Mouse (Mus musculus) midbrain, embryonic 10.5 days (tissue): ENCODE results near the gene Klhl32. TPM values are rescaled to one million over a fixed set of nuclear protein-coding genes. Genes with fewer than 3 reads are reported as not detected.

Source experiments
- DNase-seq: peaks from one replicate; pipeline ENCODE4 v3.0.0-alpha.2; 2017; ENCODE audit warnings: low spot score
- H3K27ac ChIP-seq: fragments of 300-500 bp; sonication (generic); replicated peaks from 2 replicates; pipeline ENCODE4 v1.5.1; 2016; ENCODE audit warnings: mild to moderate bottlenecking
- H3K27me3 ChIP-seq: fragments of 300-500 bp; sonication (generic); 2 replicates; pipeline ENCODE4 v1.6.1; 2016; ENCODE audit warnings: low read depth, mild to moderate bottlenecking; ENCODE audit not compliant: poor library complexity, severe bottlenecking
- H3K36me3 ChIP-seq: fragments of 300-500 bp; sonication (generic); 2 replicates; pipeline ENCODE4 v1.6.1; 2016; ENCODE audit warnings: mild to moderate bottlenecking, moderate library complexity
- H3K4me1 ChIP-seq: fragments of 300-500 bp; sonication (generic); 2 replicates; pipeline ENCODE4 v1.6.1; 2016
- H3K4me3 ChIP-seq: fragments of 300-500 bp; sonication (generic); 2 replicates; pipeline ENCODE4 v1.5.1; 2016; ENCODE audit warnings: mild to moderate bottlenecking, moderate library complexity
- H3K9me3 ChIP-seq: fragments of 300-500 bp; sonication (generic); replicated peaks from 2 replicates; pipeline ENCODE4 v1.6.1; 2016; ENCODE audit warnings: mild to moderate bottlenecking
- WGBS: fragments of 180-500 bp; shearing (Covaris S2); methylation state at CpG from one replicate; pipeline ENCODE4 v1.1.7; 2016; 5-methylcytosine and 5-hydroxymethylcytosine counted together
- polyA plus RNA-seq: library from polyadenylated mRNA; unstranded; fragments of >200 nt; fragmentation: Nextera tagmentation; extraction: Ambion mirVana; gene quantifications from 2 replicates; pipeline ENCODE4 v1.2.1, GENCODE M21; 2016

Klhl32 gene
- polyA plus RNA-seq, 1 experiment from 2014 or later, result 3.8 TPM

DNA sequence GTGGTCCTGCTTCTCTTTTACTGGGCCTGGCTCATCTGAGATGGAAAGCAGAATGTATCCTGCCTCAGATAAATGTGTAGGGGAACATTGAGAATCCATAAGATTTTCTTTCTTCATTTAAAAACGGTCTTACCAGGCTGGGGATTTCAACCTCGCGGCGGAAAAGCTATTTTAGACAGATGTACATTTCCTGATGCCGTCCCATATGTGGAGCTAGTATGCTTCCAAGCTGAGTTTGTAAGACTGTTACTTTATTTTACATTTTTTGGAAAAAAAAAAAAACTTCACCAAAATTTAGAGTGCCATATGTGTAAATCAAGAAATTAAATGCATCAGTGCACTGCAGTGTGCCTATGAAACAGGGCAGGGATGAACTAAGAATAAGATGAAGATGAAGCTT is 5.4 kb downstream of the Klhl32 start:
- H3K4me1 ChIP-seq, result peaks cover 14% of the 10 kb centered on the region
- DNase-seq, result no peak
- H3K9me3 ChIP-seq, result no peaks in the 10 kb centered on the region
- WGBS, result 90% methylated on average over 5 of the region's 5 CpGs
- H3K27me3 ChIP-seq, result no peaks in the 10 kb centered on the region
- H3K4me3 ChIP-seq, result no peak overlapping the region
- H3K27ac ChIP-seq, result no peak overlapping the region
- H3K36me3 ChIP-seq, result no peaks in the 10 kb centered on the region

GRCm38 (mm10) chr4:24838567-24838966 is 12.4 kb downstream of the Klhl32 start:
- no peak overlapping the region for H3K4me3 ChIP-seq
- H3K9me3 ChIP-seq, result no peaks in the 10 kb centered on the region
- WGBS, result 80% methylated on average over 6 of the region's 6 CpGs
- no peak overlapping the region for H3K27ac ChIP-seq
- no peak for DNase-seq
- no peaks in the 10 kb centered on the region for H3K27me3 ChIP-seq
- H3K36me3 ChIP-seq, result no peaks in the 10 kb centered on the region
- peaks cover 12% of the 10 kb centered on the region for H3K4me1 ChIP-seq

DNA sequence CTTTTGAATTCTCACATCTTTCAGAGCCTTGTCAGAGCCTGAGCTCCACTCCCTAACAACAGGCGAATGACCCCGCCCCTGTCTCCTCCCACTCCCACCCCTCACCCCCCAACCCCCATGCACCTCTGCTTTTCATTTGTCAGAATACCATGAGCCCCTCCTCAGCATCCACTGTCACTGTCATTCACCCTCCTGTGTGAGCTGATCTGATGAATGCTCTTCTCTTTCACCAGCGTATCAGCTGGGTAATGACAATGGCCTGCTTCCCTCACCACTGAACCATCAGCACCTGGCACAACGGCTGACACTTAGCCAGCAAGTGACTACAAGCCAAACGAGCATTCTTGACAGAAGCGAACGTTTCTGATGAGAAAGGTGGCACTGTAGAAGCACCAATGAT is 15.4 kb downstream of the Klhl32 start:
- Histone ChIP-seq H3K27me3 (no peaks in the 10 kb centered on the region), H3K27ac (no peak overlapping the region; the same call in 1 of the 2 replicates), H3K4me3 (no peak overlapping the region), H3K36me3 (no peaks in the 10 kb centered on the region), H3K9me3 (no peaks in the 10 kb centered on the region), H3K4me1 (peaks cover 12% of the 10 kb centered on the region)
- WGBS, result 52% methylated on average over 7 of the region's 7 CpGs
- DNase-seq, result no peak

DNA sequence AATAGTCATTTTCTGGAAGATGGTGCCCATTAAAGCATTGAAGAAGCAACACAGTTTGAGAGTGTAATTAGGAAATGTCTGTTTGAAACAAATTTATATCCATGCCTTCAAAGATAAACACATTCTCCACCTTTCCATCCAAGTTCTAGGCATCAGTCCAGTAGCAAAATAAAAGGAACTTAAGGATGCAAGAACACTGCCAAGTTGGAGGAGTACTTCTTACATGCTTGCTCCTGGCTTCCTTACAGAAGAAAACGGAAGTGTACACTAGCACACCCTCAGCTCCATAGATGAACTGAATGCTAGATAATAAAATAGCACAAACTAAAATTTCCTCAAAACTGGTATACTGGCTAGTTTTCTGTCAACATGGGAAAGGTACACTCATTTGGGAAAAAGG is 42.6 kb downstream of the Klhl32 start:
- no peaks in the 10 kb centered on the region for H3K4me1 ChIP-seq
- no peaks in the 10 kb centered on the region for H3K9me3 ChIP-seq
- DNase-seq, result no peak
- no peaks in the 10 kb centered on the region for H3K27me3 ChIP-seq
- H3K27ac ChIP-seq, result no peak overlapping the region
- WGBS, result 95% methylated on average over 1 of the region's 1 CpGs
- H3K4me3 ChIP-seq, result no peak overlapping the region
- no peaks in the 10 kb centered on the region for H3K36me3 ChIP-seq

DNA sequence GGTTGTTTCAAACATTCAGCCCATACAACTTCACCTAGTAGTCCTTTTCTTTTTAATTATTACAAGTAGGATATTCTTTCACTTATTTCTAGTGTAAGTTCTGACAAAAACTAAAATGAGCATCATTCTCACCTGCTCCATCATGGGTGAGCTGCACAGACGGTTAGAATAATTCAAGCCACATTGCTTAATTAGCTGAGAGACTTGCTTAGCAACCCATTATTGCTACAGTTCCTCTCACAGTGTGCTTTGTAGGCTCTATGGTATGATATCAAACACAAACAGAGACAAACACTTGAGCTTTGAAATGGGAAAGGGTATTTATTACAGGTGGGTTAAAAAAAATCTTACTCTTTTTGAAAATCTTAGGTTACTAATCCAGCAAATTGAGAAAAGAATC is 49.0 kb downstream of the Klhl32 start:
- Histone ChIP-seq H3K9me3 (no peaks in the 10 kb centered on the region), H3K36me3 (no peaks in the 10 kb centered on the region), H3K27me3 (no peaks in the 10 kb centered on the region), H3K4me3 (no peak overlapping the region), H3K4me1 (no peaks in the 10 kb centered on the region), H3K27ac (no peak overlapping the region)
- DNase-seq, result no peak
- WGBS, result 60% methylated on average over 1 of the region's 1 CpGs

DNA sequence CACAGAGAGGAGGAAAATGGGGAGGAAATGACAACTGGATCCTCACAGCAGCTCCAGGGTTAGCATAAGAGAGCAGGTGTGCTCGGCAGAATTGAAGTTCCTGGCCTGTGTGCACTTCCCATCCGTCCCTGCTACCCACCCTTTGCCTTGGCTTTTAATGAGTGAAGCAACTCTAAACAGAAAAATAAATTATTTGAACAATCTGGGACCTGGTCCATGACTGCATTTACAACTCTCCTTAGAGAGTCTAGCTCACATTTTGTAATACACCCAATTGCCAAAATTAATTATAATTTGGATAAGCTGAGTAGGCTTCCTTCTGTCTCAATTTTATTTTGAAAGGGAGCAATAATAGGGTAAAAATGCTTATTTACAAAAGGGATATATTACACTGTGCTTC is 49.6 kb downstream of the Klhl32 start:
- 61% methylated on average over 2 of the region's 2 CpGs for WGBS
- Histone ChIP-seq H3K36me3 (no peaks in the 10 kb centered on the region), H3K4me1 (no peaks in the 10 kb centered on the region), H3K27me3 (no peaks in the 10 kb centered on the region), H3K9me3 (no peaks in the 10 kb centered on the region), H3K27ac (no peak overlapping the region), H3K4me3 (no peak overlapping the region)
- DNase-seq, result no peak

DNA sequence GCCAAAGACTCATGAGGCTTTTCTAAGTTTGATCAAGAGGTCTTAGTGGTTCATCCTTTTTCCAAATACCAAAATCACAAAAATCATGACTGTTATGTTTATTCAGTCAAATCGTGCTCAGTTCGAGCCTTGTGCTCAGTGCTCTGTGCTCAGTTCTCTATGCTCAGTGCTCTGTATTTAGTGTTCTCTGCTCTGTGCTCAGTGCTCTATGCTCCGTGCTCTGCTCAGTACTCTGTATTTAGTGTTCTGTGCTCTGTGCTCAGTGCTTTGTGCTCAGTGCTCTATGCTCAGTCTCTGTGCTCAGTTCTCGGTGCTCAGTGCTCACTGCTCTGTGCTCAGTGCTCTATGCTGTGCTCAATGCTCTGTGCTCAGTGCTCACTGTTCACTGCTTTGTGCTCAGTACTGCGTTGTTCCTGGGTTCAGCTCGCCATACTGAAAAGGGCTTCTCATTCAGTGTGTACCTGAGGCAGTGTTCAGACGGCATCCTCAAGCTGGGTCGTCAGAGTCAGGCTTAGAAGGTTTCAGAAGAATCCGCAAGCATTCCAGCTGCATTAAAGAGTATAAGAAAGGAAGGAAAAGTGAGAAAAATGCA is 50.5 kb downstream of the Klhl32 start:
- H3K27me3 ChIP-seq, result no peaks in the 10 kb centered on the region
- H3K9me3 ChIP-seq, result no peaks in the 10 kb centered on the region
- 88% methylated on average over 9 of the region's 9 CpGs for WGBS
- no peak overlapping the region for H3K27ac ChIP-seq
- no peaks in the 10 kb centered on the region for H3K4me1 ChIP-seq
- no peak for DNase-seq
- H3K36me3 ChIP-seq, result no peaks in the 10 kb centered on the region
- no peak overlapping the region for H3K4me3 ChIP-seq

- H3K27ac ChIP-seq, result no peak overlapping the region
- WGBS, result 88% methylated on average over 6 of the region's 6 CpGs
- no peaks in the 10 kb centered on the region for H3K27me3 ChIP-seq
- no peaks in the 10 kb centered on the region for H3K36me3 ChIP-seq
- DNase-seq, result no peak
- H3K9me3 ChIP-seq, result no peaks in the 10 kb centered on the region
- peaks cover 2% of the 10 kb centered on the region for H3K4me1 ChIP-seq
- H3K4me3 ChIP-seq, result no peak overlapping the region
These were observed 51.9 kb downstream of the Klhl32 start for GRCm38 (mm10) chr4:24799037-24799436.

- WGBS, result 79% methylated on average over 3 of the region's 3 CpGs
- H3K27me3 ChIP-seq, result no peaks in the 10 kb centered on the region
- peaks cover 9% of the 10 kb centered on the region for H3K4me1 ChIP-seq
- H3K27ac ChIP-seq, result no peak overlapping the region
- no peaks in the 10 kb centered on the region for H3K9me3 ChIP-seq
- H3K4me3 ChIP-seq, result no peak overlapping the region
- DNase-seq, result no peak
- H3K36me3 ChIP-seq, result no peaks in the 10 kb centered on the region
These were observed 53.1 kb downstream of the Klhl32 start for GRCm38 (mm10) chr4:24797868-24798267.

DNA sequence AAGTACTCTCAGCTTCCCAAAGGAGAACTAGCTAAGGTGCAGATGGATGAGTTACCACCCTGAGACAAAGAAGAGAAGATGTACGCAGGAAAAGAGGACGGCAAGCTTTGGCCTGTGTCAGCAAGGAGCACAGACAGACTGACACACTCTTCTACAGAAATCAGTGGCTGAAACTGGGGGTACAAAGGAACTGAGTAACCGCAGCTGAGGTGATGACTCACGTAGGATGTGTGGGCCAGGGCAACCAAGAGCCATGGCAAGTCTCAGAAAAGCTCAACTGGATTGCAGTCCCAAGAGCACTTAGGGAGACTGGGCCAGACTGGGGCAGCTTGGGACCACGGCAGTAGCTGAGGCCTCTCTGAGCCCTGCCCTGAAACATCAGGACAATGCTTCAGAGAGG is 53.6 kb downstream of the Klhl32 start:
- no peaks in the 10 kb centered on the region for H3K36me3 ChIP-seq
- H3K9me3 ChIP-seq, result no peaks in the 10 kb centered on the region
- 92% methylated on average over 5 of the region's 5 CpGs for WGBS
- H3K27ac ChIP-seq, result no peak overlapping the region
- H3K4me1 ChIP-seq, result peaks cover 15% of the 10 kb centered on the region
- H3K27me3 ChIP-seq, result no peaks in the 10 kb centered on the region
- no peak overlapping the region for H3K4me3 ChIP-seq
- no peak for DNase-seq

- Histone ChIP-seq H3K27ac (no peak overlapping the region), H3K4me1 (peaks cover 16% of the 10 kb centered on the region), H3K27me3 (no peaks in the 10 kb centered on the region), H3K9me3 (no peaks in the 10 kb centered on the region), H3K36me3 (no peaks in the 10 kb centered on the region), H3K4me3 (no peak overlapping the region)
- no peak for DNase-seq
- 79% methylated on average over 1 of the region's 1 CpGs for WGBS
These were observed 54.7 kb downstream of the Klhl32 start for GRCm38 (mm10) chr4:24796229-24796628.

DNA sequence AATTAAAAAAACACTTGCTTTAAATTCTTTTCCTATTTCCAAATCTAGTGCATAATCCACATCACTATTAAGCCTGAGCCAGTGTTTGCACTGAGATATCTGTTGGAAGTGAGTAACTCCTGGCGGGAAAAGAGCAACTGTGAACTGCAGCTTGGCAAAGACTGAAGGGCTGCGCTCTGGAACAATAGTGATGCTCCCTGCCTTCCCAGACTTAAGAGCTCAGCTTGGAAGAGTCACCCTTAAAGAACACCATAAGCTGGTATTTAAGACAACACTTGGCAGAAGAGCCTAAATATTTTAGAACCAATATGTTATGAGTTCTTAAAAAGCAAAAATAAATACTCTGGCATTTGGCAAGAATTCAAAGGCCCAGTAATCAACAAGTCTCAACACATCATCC is 55.7 kb downstream of the Klhl32 start:
- H3K36me3 ChIP-seq, result no peaks in the 10 kb centered on the region
- no peak for DNase-seq
- H3K27ac ChIP-seq, result no peak overlapping the region
- 86% methylated on average over 2 of the region's 2 CpGs for WGBS
- no peaks in the 10 kb centered on the region for H3K9me3 ChIP-seq
- H3K27me3 ChIP-seq, result no peaks in the 10 kb centered on the region
- peaks cover 16% of the 10 kb centered on the region for H3K4me1 ChIP-seq
- no peak overlapping the region for H3K4me3 ChIP-seq

DNA sequence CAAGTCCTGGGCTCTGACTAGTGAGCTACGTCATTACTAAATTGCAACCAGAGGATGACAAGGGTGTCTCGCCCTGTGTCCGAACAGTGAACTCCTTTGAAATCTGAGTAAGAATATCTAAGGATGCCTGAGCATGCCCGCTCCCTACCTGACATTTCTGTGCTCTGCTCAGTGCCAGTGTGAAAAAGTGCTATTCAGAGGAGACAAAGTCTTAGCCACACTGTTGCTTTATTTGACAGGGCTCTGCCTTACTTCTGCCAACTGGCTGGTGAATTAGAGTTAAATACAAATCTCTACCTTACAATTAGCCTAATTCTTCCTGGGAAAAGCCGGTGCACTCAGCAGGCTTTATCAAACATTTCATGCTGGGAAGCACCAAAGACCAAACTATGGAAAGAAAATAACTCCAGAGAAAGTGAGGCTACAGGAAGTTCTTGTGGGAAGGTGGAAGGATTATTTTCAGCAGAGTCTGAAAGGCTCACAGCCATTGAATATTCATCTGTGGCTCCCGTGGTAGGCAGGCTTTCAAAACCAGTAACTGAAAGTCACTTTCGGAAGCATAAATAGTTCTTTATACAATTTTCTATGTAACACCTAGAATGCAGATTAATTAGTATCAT is 57.1 kb downstream of the Klhl32 start:
- H3K9me3 ChIP-seq, result no peaks in the 10 kb centered on the region
- no peaks in the 10 kb centered on the region for H3K36me3 ChIP-seq
- no peak for DNase-seq
- no peak overlapping the region for H3K4me3 ChIP-seq
- H3K27me3 ChIP-seq, result no peaks in the 10 kb centered on the region
- H3K27ac ChIP-seq, result no peak overlapping the region
- 38% methylated on average over 7 of the region's 7 CpGs for WGBS
- peaks cover 16% of the 10 kb centered on the region for H3K4me1 ChIP-seq
